Mouse (Mus musculus): ENCODE results near the gene Hmga2. TPM values are rescaled to one million over a fixed set of nuclear protein-coding genes. Genes with fewer than 3 reads are reported as not detected.
"Not testable (repeated sequence)": the region's sequence is repeated elsewhere in the genome, so short reads cannot be mapped to it uniquely, and the experiment has no call there.

Gene Hmga2
- total and polyA plus RNA-seq, 3 experiments: 0.15 TPM; not detected in 2

DNA sequence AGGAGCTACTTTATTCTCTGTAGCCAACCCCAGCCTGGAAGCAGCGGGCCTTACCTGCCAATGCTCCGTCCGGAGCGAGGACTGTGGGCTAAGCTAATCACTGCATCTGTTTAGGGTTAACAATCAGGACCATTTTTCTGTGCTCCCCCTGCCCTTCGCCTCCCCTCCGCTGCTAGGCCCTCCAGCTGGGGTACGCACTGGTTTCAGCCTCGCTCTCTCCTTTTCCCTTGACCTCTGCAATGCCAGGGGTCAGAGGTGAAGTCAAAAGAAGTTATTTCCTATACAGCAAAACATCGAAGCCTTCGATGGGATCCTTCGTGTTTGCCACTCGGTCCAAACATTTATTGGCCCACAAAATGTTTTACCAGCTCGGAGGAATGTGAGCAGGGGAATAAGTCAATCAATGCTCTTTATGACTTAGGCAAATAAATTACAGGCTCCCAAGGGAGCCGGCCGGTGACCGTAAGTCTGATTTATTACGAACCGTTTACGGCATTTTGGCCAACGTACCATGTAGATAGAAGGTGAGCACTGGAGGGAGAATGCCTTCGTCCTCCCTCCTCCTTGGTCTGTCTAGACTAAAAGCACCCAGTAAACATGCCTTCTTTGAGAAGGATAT, 107.0 kb downstream of the Hmga2 start:
- no peak for DNase-seq (ENCODE audit: low read depth, low spot score)
- no peak overlapping the region for H3K27ac ChIP-seq (ENCODE audit: control insufficient read depth, low read depth, low read length)
- TF ChIP-seq TBP (IDR thresholded peaks at IDR 0.05; ENCODE audit: low read depth, low read length) (no peak), MXI1 (IDR thresholded peaks at IDR 0.05; ENCODE audit: low read depth, low read length) (no peak), POLR2AphosphoS2 (IDR thresholded peaks at IDR 0.05; ENCODE audit: low read length) (no peak), KAT2A (conservative IDR thresholded peaks at IDR 0.05; ENCODE audit: low read depth, low read length) (no peak), HCFC1 (IDR thresholded peaks at IDR 0.05; ENCODE audit: low read depth, low read length) (no peak), MAX (IDR thresholded peaks at IDR 0.05; ENCODE audit: low read length) (no peak), SIN3A (IDR thresholded peaks at IDR 0.05; ENCODE audit: low read length) (no peak), BHLHE40 (IDR thresholded peaks at IDR 0.05; ENCODE audit: borderline replicate concordance, low read depth, low read length) (no peak), MAFK (IDR thresholded peaks at IDR 0.05; ENCODE audit: borderline replicate concordance, low read depth, low read length) (no peak), MYC (IDR thresholded peaks at IDR 0.05; ENCODE audit: low read depth, low read length) (no peak), CHD2 (IDR thresholded peaks at IDR 0.05; ENCODE audit: low read length) (no peak), ZNF384 (IDR thresholded peaks at IDR 0.05; ENCODE audit: low read depth, low read length) (no peak), UBTF (IDR thresholded peaks at IDR 0.05; ENCODE audit: borderline replicate concordance, insufficient read depth, low read depth, low read length) (no peak), GATA1 (IDR thresholded peaks at IDR 0.05; ENCODE audit: low read depth, low read length) (no peak)
- no peaks in the 10 kb centered on the region for H3K27me3 ChIP-seq (ENCODE audit: control insufficient read depth in 1 of 2, insufficient read depth in 2 of 2, low read length in 2 of 2)
- H3K9ac ChIP-seq (ENCODE audit: control insufficient read depth, low read depth, low read length, poor library complexity, severe bottlenecking): no peak overlapping the region
- H3K4me1 ChIP-seq (ENCODE audit: control insufficient read depth in 1 of 2, insufficient read depth in 2 of 2, low read length in 2 of 2): no peaks in the 10 kb centered on the region
- H3K79me2 ChIP-seq (ENCODE audit: control insufficient read depth, insufficient read depth, low read length, poor library complexity): no peaks in the 10 kb centered on the region
- H3K9me3 ChIP-seq (replicated peaks; ENCODE audit: insufficient read depth, low read length): no peaks in the 10 kb centered on the region
- H3K36me3 ChIP-seq (ENCODE audit: control insufficient read depth in 1 of 2, insufficient read depth in 2 of 2, low read length in 2 of 2): no peaks in the 10 kb centered on the region
- no peak overlapping the region for H3K4me3 ChIP-seq (ENCODE audit: control insufficient read depth in 1 of 2, insufficient read depth in 1 of 2, low read depth in 2 of 2, low read length in 2 of 2)

DNA sequence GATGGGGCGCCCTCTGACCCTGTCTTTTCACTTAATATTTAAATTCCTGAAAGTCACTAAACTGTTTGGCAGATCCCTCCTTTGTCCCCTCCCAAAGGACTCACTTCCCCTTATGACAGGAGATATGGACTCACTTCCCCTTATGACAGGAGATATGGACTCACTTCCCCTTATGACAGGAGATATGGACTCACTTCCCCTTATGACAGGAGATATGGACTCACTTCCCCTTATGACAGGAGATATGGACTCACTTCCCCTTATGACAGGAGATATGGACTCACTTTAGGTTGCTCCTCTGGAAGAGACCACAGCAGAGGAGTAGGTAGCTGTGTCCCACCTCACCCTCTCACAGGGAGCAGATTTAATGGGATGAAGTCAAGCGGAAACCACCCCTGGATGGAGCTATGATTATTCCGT, 110.1 kb downstream of the Hmga2 start:
- H3K79me2 ChIP-seq (ENCODE audit: control insufficient read depth, insufficient read depth, low read length, poor library complexity); H3K4me1 ChIP-seq (ENCODE audit: control insufficient read depth in 1 of 2, insufficient read depth in 2 of 2, low read length in 2 of 2); H3K36me3 ChIP-seq (ENCODE audit: control insufficient read depth in 1 of 2, insufficient read depth in 2 of 2, low read length in 2 of 2); H3K27me3 ChIP-seq (ENCODE audit: control insufficient read depth in 1 of 2, insufficient read depth in 2 of 2, low read length in 2 of 2); H3K4me3 ChIP-seq (ENCODE audit: control insufficient read depth in 1 of 2, insufficient read depth in 1 of 2, low read depth in 2 of 2, low read length in 2 of 2); H3K9ac ChIP-seq (ENCODE audit: control insufficient read depth, low read depth, low read length, poor library complexity, severe bottlenecking); H3K9me3 ChIP-seq (replicated peaks; ENCODE audit: insufficient read depth, low read length): not testable (repeated sequence)
- peak overlapping the region; percentile 57; the same call in 1 of the 2 replicates for H3K27ac ChIP-seq (ENCODE audit: control insufficient read depth, low read depth, low read length)
- peak; percentile 52 for DNase-seq (ENCODE audit: low read depth, low spot score)
- TF ChIP-seq GATA1 (IDR thresholded peaks at IDR 0.05; ENCODE audit: low read depth, low read length) (peak; percentile 88), EP300 (IDR thresholded peaks at IDR 0.05; ENCODE audit: low read depth in 1 of 2, low read length in 2 of 2) (peak; percentile 60 to 76)
